Mouse (Mus musculus) kidney, postnatal 4 days (tissue): ENCODE measurements around the gene Gpr137.
A peak's percentile ranks its signal among the peaks of the same experiment; 100 is the strongest.

Experiments
- DNase-seq, 2 experiments: peaks; one replicate each; pipeline ENCODE4 v3.0.0; 2021; ENCODE audit warnings: mixed read lengths in 2 of 2

The Gpr137 gene

GRCm38 (mm10) chr19:6972247-6972917 lies 30.1 kb upstream of the Gpr137 start:
- DNase-seq = no peak

- DNase-seq = no peak
These were observed 29.4 kb upstream of the Gpr137 start for GRCm38 (mm10) chr19:6971644-6972043.

- DNase-seq = peak in 1 of 2 experiments; percentile 37
These were observed 28.3 kb upstream of the Gpr137 start for GRCm38 (mm10) chr19:6970460-6971085.

GRCm38 (mm10) chr19:6969665-6970381 lies 27.5 kb upstream of the Gpr137 start:
- DNase-seq = peak; percentile 86 to 91

GRCm38 (mm10) chr19:6969291-6969664 lies 27.0 kb upstream of the Gpr137 start:
- no peak for DNase-seq

- peak; percentile 66 to 77 for DNase-seq
These were observed 26.4 kb upstream of the Gpr137 start for GRCm38 (mm10) chr19:6968491-6969271.

GRCm38 (mm10) chr19:6956461-6956860 lies 14.2 kb upstream of the Gpr137 start:
- DNase-seq = no peak

GRCm38 (mm10) chr19:6955424-6955823 lies 13.1 kb upstream of the Gpr137 start:
- no peak for DNase-seq

GRCm38 (mm10) chr19:6954046-6954445 lies 11.8 kb upstream of the Gpr137 start:
- peak; percentile 73 to 80 for DNase-seq

GRCm38 (mm10) chr19:6952712-6953037 lies 10.4 kb upstream of the Gpr137 start:
- DNase-seq = peak; percentile 52 to 63

GRCm38 (mm10) chr19:6951994-6952711 lies 9.9 kb upstream of the Gpr137 start:
- DNase-seq = peak; percentile 85 to 91

- peak; percentile 95 to 96 for DNase-seq
These were observed 9.2 kb upstream of the Gpr137 start for GRCm38 (mm10) chr19:6951381-6951968.

GRCm38 (mm10) chr19:6950613-6951153 lies 8.4 kb upstream of the Gpr137 start:
- peak; percentile 62 to 69 for DNase-seq

GRCm38 (mm10) chr19:6949951-6950350 lies 7.7 kb upstream of the Gpr137 start:
- no peak for DNase-seq

- DNase-seq = no peak
These were observed 7.3 kb upstream of the Gpr137 start for GRCm38 (mm10) chr19:6949532-6949931.

- DNase-seq = no peak
These were observed 5.9 kb upstream of the Gpr137 start for GRCm38 (mm10) chr19:6948186-6948585.

- no peak for DNase-seq
These were observed 5.5 kb upstream of the Gpr137 start for GRCm38 (mm10) chr19:6947742-6948141.

- no peak for DNase-seq
These were observed 1.4 kb upstream of the Gpr137 start for GRCm38 (mm10) chr19:6943709-6944108.

- peak in 1 of 2 experiments; percentile 33 for DNase-seq
These were observed 484 bp upstream of the Gpr137 start for GRCm38 (mm10) chr19:6942764-6943163.

GRCm38 (mm10) chr19:6941372-6942248 lies 670 bp downstream of the Gpr137 start, which contains the start of gene Bad:
Bad (plus strand) TSS chr19:6941861.
- DNase-seq = peak; percentile 96 to 97
